Mouse (Mus musculus) ES-E14 (cell line): Measurements from ENCODE around the gene Ugt1a8.

Experiments used
- CHD2 ChIP-seq: IDR thresholded peaks from 2 replicates; pipeline ENCODE4 v1.6.1; 2014; ENCODE audit warnings: mild to moderate bottlenecking, low read depth, low read length, inconsistent platforms
- MAFK ChIP-seq: IDR thresholded peaks from 2 replicates; pipeline ENCODE4 v1.6.1; 2014; ENCODE audit warnings: mild to moderate bottlenecking, low read depth, low read length, inconsistent platforms; ENCODE audit not compliant: insufficient read depth
- ZNF384 ChIP-seq: IDR thresholded peaks from 2 replicates; pipeline ENCODE4 v1.6.1; 2012; ENCODE audit warnings: low read depth, low read length, inconsistent platforms

DNA sequence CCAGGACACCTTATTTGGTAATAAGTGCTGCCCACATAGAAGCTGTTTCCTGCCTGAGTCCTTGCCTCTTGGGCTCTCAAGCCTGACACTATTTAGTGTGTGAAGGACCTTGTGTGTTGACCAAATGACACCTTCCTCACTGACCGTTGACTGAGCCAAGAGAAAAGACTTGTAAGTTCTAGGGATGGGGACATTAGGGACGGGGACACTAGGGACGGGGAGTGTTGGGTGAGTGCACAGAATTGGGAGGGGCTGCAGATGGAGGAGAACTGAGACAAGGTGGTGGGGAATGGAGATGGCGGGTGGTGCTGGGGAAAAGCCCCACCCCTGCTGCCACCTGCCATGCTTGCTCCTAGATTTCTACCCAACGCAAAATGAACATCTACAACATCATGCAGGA, 142.4 kb downstream of the Ugt1a8 start:
- TF ChIP-seq CHD2, result no peak
- no peak for TF ChIP-seq ZNF384
- TF ChIP-seq MAFK, result no peak
